Mouse (Mus musculus) spleen, adult 2 months (tissue): Measurements from ENCODE around the gene Lpin2.

Experiments used
- CTCF ChIP-seq: fragments of 200-500 bp; IDR thresholded peaks from 2 replicates; pipeline ENCODE4 v1.5.1; 2011; ENCODE audit warnings: mild to moderate bottlenecking, inconsistent platforms; ENCODE audit not compliant: insufficient read depth, insufficient read length, insufficient replicate concordance; ENCODE audit errors: extremely low read depth
- POLR2A ChIP-seq: fragments of 200-500 bp; IDR thresholded peaks from 2 replicates; pipeline ENCODE4 v1.6.1; 2011; ENCODE audit warnings: low read depth, low read length, inconsistent platforms

DNA sequence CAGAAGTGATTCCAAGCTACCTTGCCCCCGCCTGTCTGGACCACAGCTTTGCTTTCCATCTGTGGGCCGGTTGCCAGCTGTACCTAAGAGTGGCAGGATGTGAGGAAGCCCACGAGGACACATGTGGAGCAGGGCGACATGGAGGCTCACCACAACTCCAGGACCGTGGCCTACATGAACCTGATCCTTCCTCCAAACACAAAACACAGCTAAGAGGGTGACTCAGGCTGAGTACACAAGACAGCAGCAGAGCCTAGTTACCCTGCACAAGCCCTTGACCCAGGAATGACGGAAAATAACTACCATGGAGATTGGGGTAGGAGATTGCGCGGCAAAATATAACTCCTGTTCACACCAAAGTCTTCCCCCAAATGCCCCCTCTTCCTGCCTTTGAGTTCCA is 85.0 kb downstream of the Lpin2 start:
- TF ChIP-seq CTCF (no peak), POLR2A (no peak)
